16 mouse cellular contexts compared by ENCODE assay signal in the genomic region with DNA sequence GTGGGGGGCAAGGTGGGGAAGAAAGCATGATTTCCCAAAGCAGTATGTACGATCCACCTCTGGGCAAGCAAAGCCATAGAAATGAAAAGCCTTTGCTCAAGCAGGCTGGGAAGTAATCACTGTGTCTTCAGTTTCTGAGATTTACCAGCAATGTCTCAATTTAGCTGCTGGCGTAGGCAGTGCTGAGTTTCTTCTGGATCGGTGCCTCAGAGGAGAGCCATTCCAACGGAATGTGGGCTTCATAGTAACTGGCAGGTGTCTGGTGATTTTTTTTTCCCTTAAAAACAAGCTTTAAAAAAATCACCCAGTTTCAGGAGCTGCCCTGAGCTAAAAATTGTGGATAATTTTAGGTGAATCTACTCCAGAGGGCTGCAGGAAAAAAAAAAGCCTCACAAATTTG. TPM values are rescaled to one million over a fixed set of nuclear protein-coding genes. Genes with fewer than 3 reads are reported as not detected.
DNase-seq lines count a peak whose midpoint lies in the region; ATAC-seq lines count a peak whose summit lies in the region.
"Had no signal": no experiment of that assay in that cellular context is flagged by ENCODE, and none has a peak within 500 bp of the region (broad histone marks: within the 10 kb centered on the region; RNA-seq: fewer than 3 reads in every experiment).

No protein-coding gene starts in this region.

- H3K9me3 ChIP-seq in embryonic facial prominence, embryonic 14.5 days (ENCODE audit: control insufficient read depth, low read length): no peaks in the 10 kb centered on the region
- H3K9me3 ChIP-seq in embryonic facial prominence, embryonic 10.5 days: no peaks in the 10 kb centered on the region
- no peaks in the 10 kb centered on the region for H3K9me3 ChIP-seq in hindbrain, embryonic 10.5 days
- H3K9me3 ChIP-seq: embryonic facial prominence, embryonic 13.5 days; liver, embryonic 12.5 days; neural tube, embryonic 12.5 days had no signal

- 54% methylated on average over 4 of the region's 4 CpGs for WGBS in embryonic facial prominence, embryonic 14.5 days
- WGBS in embryonic facial prominence, embryonic 10.5 days: 87% methylated on average over 4 of the region's 4 CpGs
- 88% methylated on average over 4 of the region's 4 CpGs for WGBS in hindbrain, embryonic 10.5 days

- ATAC-seq in embryonic facial prominence, embryonic 14.5 days (ENCODE audit: low read depth): no peak
- ATAC-seq: forebrain, embryonic 14.5 days; liver, embryonic 12.5 days had no signal

- no peaks in the 10 kb centered on the region for H3K36me3 ChIP-seq in embryonic facial prominence, embryonic 14.5 days (ENCODE audit: control insufficient read depth, insufficient read depth, low read length)
- H3K36me3 ChIP-seq in embryonic facial prominence, embryonic 10.5 days (replicated peaks): no peaks in the 10 kb centered on the region
- H3K36me3 ChIP-seq in hindbrain, embryonic 10.5 days: no peaks in the 10 kb centered on the region
- H3K36me3 ChIP-seq: embryonic facial prominence, embryonic 13.5 days; liver, embryonic 12.5 days; neural tube, embryonic 12.5 days had no signal

- H3K4me1 ChIP-seq in embryonic facial prominence, embryonic 14.5 days (ENCODE audit: control insufficient read depth, insufficient read depth, low read length): no peaks in the 10 kb centered on the region
- 0 out of 2 replicates have a peak, but pooled peaks cover 3% of the 10 kb centered on the region for H3K4me1 ChIP-seq in embryonic facial prominence, embryonic 10.5 days
- no peaks in the 10 kb centered on the region; the same call in 1 of the 2 replicates for H3K4me1 ChIP-seq in hindbrain, embryonic 10.5 days (replicated peaks)
- H3K4me1 ChIP-seq: embryonic facial prominence, embryonic 13.5 days; neural tube, embryonic 12.5 days had no signal

- H3K4me3 ChIP-seq in embryonic facial prominence, embryonic 14.5 days (ENCODE audit: low read depth, low read length): no peak overlapping the region
- no peak overlapping the region for H3K4me3 ChIP-seq in embryonic facial prominence, embryonic 10.5 days
- no peak overlapping the region for H3K4me3 ChIP-seq in hindbrain, embryonic 10.5 days
- H3K4me3 ChIP-seq: embryonic facial prominence, embryonic 13.5 days; liver, embryonic 12.5 days; neural tube, embryonic 12.5 days had no signal

- no peaks in the 10 kb centered on the region for H3K27me3 ChIP-seq in embryonic facial prominence, embryonic 14.5 days (replicated peaks; ENCODE audit: control insufficient read depth, insufficient read depth, low read length)
- H3K27me3 ChIP-seq in embryonic facial prominence, embryonic 10.5 days (replicated peaks; ENCODE audit: low read depth, poor library complexity, severe bottlenecking): no peaks in the 10 kb centered on the region
- no peaks in the 10 kb centered on the region for H3K27me3 ChIP-seq in hindbrain, embryonic 10.5 days (ENCODE audit: insufficient read depth, poor library complexity, severe bottlenecking)
- H3K27me3 ChIP-seq: embryonic facial prominence, embryonic 13.5 days; liver, embryonic 12.5 days; neural tube, embryonic 12.5 days had no signal

- peak; percentile 22 for DNase-seq in embryonic facial prominence, embryonic 14.5 days (ENCODE audit: low spot score)
- no peak for DNase-seq in embryonic facial prominence, embryonic 10.5 days (ENCODE audit: low spot score)
- DNase-seq in brain, adult 2 months (ENCODE audit: low read depth, low spot score): peak; percentile 90
- peak; percentile 64 for DNase-seq in layer of hippocampus, adult 9-11 months
- peak; percentile 70 to 77 for DNase-seq in right cerebral cortex, adult 2 months (ENCODE audit: low spot score in 2 of 2)
- DNase-seq in thymus, postnatal 14 days: no peak
- no peak for DNase-seq in hindbrain, embryonic 10.5 days (ENCODE audit: low spot score)
- DNase-seq in thymus, postnatal 10 days (ENCODE audit: low spot score in 2 of 2): no peak
- DNase-seq: cerebellum, adult 9-11 months; kidney, adult 9 months; retina, postnatal 1 day; thymus, postnatal 36 days had no signal

- no peak overlapping the region for H3K4me2 ChIP-seq in embryonic facial prominence, embryonic 14.5 days (ENCODE audit: low read depth, low read length)
- H3K4me2 ChIP-seq: embryonic facial prominence, embryonic 13.5 days; liver, embryonic 12.5 days; neural tube, embryonic 12.5 days had no signal

- no peak overlapping the region for H3K9ac ChIP-seq in embryonic facial prominence, embryonic 14.5 days (ENCODE audit: low read depth, low read length)
- H3K9ac ChIP-seq: embryonic facial prominence, embryonic 13.5 days; liver, embryonic 12.5 days; neural tube, embryonic 12.5 days had no signal

- H3K27ac ChIP-seq in embryonic facial prominence, embryonic 14.5 days (replicated peaks; ENCODE audit: low read depth, low read length): no peak overlapping the region
- no peak overlapping the region for H3K27ac ChIP-seq in embryonic facial prominence, embryonic 10.5 days (replicated peaks)
- no peak overlapping the region for H3K27ac ChIP-seq in hindbrain, embryonic 10.5 days
- H3K27ac ChIP-seq: embryonic facial prominence, embryonic 13.5 days; liver, embryonic 12.5 days; neural tube, embryonic 12.5 days had no signal

RNA-seq across cellular contexts. Expression of a gene that starts 5.2 kb away (rescaled TPM):
- 0.11 and 0.12 TPM in 2 replicates for polyA plus RNA-seq in embryonic facial prominence, embryonic 14.5 days (2014; fragmentation: Nextera tagmentation; extraction: Ambion mirVana)
- not detected in 2 replicates for polyA plus RNA-seq in embryonic facial prominence, embryonic 10.5 days (2016; fragmentation: Nextera tagmentation; extraction: Ambion mirVana)
- not detected in 2 replicates for polyA plus RNA-seq in hindbrain, embryonic 10.5 days (2016; fragmentation: Nextera tagmentation; extraction: Ambion mirVana)
- polyA plus RNA-seq: forebrain, embryonic 14.5 days had no signal

Comparison
In these comparisons a context has a peak if more than half of its experiments do, and no peak if none do; other contexts are left out.
1. DNase-seq: peak in embryonic facial prominence, embryonic 14.5 days (single experiment), brain, adult 2 months (single experiment), layer of hippocampus, adult 9-11 months (single experiment) and right cerebral cortex, adult 2 months (2 of 2); none in embryonic facial prominence, embryonic 10.5 days (single experiment), thymus, postnatal 14 days (single experiment), hindbrain, embryonic 10.5 days (single experiment) and thymus, postnatal 10 days (0 of 2).